Mouse (Mus musculus): ENCODE measurements around the gene Haus3.

Gene Haus3

DNA sequence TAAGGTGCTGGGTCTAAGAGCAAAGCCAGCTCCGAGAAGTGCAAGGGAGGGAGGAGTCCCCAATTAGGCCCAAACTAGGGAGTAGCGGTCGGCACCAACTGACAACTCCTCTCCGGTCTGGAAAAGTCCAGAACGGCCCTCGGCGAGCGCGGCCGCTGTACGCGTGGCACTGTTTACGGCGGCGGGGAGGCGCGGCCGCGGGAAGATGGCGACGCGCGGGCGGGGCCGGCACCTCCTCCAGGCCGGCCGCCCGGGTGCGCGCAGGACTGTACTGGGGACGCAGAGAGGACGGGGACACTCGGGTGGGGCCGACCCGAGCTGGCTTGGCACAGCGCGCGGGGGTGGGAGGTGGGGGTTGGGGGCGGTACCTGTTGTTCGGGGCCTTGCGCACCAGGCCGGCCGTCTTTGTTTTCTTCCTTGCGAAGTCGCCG is 17.6 kb upstream of the Haus3 start:
- DNase-seq (ENCODE audit: low read depth in 2 of 2, low spot score in 2 of 2): no peak

DNA sequence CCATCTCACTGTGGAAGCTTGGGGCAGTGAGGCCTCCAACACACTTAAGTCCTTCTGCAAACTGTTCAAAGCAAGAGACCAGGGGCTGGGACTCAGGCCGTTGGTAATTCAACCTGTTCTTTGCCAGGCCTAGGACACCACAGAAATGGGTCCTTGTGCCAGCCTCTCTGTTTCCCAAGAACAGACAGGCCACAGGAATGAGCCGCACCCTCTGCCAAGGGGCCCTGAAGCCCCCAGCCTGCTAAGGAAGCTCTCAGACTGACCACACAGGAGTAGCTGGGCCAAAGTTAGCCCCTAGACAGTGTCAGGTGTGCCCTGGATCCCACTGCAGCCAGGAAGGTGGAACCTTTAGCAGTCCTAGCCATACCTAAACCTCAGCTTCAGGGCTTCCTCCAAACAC is 17.1 kb upstream of the Haus3 start:
- no peak for DNase-seq (ENCODE audit: low read depth in 2 of 2, low spot score in 2 of 2)

DNA sequence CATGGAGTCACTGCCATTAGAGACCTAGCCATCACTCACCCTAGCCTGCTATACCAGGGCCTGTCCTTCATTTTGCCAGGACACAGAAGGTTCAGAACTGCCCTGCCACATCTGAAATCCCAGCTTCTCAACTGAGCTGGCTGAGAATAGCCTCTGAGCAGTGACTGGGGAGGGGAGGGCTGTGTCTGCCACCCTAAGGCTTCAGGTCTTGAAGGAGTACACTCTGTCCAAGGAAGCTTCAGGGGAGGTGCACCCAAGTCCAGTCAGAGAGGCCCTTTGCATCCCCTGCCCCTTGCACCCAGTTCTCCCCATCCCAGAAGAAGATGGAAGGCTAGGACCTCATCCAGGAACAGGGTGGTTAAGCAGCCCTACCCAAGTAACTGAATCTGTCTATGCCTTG is 16.5 kb upstream of the Haus3 start:
- no peak for DNase-seq (ENCODE audit: low read depth in 2 of 2, low spot score in 2 of 2)

DNA sequence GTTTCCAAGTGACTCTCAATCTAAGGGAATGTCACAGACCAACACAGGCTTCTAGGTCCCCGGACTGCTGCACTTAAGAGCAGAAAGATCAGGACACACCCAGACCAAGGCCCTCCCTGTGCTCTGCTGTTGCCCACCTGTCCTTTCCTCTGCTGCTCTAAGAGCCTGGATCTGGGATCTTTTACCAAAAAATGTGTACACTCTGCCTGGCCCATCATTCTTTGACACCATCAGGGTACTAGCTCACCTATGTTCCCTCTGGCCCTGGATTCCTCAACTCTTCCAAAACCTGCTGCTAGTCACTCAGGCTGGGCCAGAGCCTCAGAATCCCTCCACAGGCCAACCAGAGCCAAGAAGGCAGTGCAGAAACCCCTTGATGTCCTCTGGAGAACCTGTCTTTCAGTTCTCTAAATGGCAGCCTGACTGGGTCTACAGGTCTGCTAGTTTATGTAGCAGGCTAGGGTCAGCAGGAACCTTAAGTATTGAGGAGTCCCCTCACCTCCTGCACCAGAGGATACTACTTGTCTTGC is 15.8 kb upstream of the Haus3 start:
- DNase-seq (ENCODE audit: low read depth in 2 of 2, low spot score in 2 of 2): no peak

DNA sequence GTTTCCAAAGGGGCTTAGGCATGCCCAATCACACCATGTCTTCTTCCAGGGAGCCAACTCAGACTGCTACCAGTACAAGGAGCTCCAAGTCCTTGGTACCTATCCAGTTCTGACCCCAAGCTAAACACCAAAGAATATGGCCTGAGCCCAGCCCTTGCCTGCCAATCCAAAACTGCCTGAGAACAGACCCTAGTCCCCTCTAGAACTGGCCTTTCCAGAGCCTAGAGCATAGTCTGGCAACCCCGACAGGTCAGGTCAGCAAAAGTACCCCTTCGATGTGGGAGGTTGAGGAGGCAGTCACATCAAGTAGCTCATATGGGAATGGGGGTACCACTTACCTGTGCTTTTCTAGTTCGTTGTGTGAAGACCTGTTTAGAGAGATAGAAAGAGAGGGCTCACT is 14.6 kb upstream of the Haus3 start:
- no peak for DNase-seq (ENCODE audit: low read depth in 2 of 2, low spot score in 2 of 2)

DNA sequence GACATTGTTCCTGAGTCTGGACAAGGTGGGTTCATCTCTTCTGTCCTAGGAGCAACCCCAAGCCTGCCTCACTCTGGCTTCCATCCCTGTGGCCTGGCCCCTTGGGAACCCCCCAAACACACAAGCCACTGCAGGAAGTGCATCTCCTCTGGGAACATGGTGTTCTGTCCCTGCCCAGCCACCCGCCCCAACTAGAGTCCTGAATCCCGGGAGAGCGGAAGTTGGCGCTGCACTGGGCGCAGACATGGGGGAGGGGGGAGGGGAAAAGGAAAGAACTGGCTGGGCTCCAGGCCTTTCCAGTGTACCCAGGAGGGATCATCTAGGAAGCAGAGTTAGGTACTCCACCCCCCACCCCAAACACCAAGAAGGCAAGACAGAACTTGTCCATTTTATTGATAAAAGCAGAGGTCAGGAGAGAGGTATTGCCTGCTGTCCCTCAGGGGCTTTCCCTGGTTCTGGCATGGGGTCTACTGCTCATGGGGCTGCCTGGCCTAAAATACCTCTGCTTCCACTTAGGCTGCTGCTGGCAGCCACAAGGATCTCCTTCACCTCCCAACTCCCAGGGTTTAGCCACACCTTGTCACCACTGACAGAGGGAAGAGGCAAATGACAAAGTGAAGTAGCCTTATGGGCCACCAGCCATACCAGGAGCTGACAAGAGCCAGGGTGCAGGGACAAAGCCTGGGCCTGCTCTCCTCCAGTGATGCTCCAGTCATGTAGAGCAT is 14.0 kb upstream of the Haus3 start:
- DNase-seq (ENCODE audit: low read depth in 2 of 2, low spot score in 2 of 2): no peak

DNA sequence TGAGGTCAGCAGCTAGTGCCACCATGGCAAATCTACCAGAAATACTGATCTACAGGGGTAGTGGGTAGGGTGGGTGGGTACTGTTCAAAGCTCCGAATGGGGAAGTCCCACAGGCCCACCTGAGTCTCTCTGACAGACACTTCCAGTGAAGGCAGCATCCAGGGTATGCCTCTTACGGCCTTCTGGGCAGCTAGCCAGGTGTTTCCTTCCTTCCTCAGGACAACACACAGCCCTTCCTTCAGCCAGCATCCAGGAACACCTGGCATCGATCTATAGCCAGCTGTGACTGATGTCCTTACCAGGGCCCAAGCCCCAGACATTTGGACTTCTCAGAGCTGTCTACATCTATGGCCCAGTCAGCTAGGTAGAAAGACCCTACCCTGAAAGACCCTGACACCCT is 13.2 kb upstream of the Haus3 start:
- DNase-seq (ENCODE audit: low read depth in 2 of 2, low spot score in 2 of 2): no peak

DNA sequence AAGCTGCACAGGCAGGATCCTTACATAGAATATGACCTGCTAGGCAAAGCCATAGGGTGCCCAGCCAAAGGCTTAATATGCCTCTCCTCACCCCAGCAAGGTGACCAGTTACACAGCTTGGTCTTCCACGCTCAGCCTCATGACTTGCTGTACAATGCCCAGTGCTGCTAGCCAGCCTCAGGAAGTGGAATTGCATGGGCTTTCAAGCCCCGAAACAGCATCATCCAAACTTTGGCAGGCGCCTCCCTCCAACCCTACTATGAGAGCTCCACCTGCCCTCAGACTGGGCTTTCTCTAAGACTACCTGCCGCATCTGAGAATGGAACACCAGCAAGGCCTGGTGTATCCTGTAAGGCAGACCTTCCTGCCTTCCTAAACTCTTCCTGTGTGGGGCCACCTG is 8.5 kb upstream of the Haus3 start:
- no peak for DNase-seq (ENCODE audit: low read depth in 2 of 2, low spot score in 2 of 2)

DNA sequence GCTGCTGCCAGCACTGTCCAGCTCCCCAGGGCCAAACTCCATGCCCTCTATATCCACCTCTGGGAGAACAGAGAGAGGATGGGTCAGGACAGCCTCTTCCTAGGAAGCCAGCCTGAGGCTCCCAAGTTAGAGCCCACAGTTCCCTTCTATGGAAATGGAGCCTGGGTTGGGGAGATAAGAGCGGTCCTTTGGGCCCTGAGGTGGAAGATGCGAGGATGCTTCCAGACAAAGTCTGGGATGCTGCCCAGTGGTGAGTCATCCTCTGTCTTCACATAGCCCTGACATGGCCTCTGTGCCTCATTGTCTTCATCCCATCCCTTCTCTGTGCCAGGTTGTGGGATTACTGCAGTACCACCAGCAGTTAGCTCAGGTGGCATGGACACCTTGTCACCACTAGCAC is 7.8 kb upstream of the Haus3 start:
- DNase-seq (ENCODE audit: low read depth in 2 of 2, low spot score in 2 of 2): no peak

DNA sequence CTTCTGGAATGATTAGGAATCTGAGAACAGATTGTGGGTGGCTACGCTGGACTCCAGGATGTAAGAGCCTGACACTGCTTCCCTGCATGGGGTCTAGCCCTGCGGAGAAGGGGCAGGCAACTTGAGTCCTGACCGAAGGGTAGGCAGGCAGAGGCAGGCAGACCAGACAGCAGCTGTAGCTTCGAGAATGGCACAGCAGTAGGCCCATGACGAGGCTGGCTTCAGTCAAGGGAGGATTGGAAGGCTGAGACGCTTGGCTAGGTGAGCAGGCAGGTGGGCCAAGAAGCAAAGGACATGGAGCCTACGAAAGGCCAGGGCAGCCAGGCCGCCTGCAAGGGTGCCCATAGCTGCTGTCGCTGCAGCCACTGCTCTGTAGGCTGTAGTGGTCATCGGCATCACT is 7.4 kb upstream of the Haus3 start:
- DNase-seq (ENCODE audit: low read depth in 2 of 2, low spot score in 2 of 2): no peak

DNA sequence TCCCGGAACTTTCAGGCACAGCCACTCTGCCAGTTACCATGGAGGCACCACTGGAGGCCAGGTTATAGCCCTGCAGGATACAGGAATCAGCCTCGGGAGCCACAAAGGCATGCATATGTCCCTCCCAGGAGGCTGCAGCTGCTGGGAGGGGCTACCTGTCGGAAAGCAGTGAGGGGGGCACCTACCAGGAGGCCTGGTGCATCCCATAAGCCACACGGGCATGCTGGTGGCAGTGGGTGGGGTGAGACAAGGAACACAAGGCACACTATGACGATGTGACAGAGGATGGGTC is 6.0 kb upstream of the Haus3 start:
- DNase-seq (ENCODE audit: low read depth in 2 of 2, low spot score in 2 of 2): no peak

DNA sequence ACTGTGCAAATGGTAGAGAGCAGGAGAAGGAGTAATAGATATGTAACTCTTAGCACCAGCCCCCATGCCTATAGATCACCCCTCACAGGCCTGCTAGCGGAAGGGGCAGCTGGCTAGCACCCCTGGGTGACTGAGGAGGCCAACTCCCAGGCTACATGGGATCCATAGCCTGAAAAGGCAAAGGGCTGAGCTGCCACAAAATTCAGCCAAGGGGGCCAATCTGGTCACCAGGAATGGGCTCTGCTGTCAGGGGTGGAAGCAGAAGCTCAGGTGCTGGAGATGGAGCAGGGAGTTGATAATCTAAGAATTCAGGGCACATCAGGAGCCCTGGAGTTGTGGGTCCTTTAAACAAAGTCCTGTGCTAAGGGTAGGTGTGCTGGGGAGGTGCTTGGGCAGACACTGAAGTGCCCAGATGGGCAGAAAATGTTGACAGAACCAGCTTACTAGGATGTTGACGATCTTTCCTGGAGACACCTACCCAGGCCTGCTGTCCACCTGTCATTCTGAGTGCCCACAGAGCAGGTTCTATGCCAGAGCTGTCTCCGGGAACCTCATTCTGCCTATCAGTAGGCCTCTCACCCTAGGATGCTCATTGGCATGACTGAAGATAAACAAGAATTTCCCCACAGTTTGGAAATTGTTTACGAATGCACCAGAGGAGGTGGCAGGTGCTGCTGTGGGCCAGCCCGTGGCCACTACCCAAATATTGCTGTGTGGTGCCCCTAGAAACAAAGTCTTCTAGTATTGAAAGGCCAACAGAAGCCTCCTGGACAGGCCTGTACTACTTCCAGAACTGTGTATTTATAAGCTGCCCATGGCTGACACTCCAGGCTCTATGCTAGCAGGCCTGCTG is 5.4 kb upstream of the Haus3 start:
- DNase-seq (ENCODE audit: low read depth in 2 of 2, low spot score in 2 of 2): no peak

DNA sequence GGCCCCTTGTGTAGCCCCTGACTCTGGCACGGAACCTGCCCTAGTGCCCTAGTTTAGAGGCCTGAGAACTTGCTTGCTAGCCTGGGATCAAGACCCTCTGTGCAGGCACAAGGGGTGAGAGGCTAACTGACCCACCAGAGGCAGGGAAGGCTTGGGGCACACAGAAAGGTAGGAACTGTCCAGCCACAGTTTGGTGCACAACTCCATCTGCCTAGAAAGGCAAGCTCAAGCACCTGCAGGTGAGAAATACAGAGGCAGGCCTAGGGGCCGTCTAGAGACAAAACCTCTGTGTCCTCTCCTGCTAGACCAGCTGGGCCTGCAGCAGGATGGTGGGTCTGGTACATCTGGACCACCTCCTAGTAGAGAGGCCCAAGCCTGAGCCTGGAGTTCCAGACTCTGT is 4.7 kb upstream of the Haus3 start:
- DNase-seq (ENCODE audit: low read depth in 2 of 2, low spot score in 2 of 2): no peak

DNA sequence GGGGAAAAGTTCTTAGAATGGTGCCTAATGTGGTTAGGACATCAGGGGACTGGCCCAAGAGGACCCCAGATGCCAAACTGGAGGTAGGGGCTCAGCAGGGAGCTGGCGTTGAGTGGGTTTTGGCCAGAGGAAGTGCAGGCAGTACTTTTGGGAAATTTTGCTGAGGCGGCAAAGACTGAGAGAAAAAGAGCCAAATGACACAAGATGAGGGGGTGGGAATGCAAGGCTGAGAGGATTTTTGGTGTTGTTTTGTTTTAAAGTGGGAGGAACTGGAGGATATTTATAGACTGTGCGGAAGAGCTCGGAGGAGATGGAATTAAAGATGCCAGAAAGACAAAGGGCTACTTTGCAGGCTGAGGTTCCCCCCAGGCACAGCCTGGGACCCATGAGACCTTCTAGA is 1.4 kb upstream of the Haus3 start:
- DNase-seq (ENCODE audit: low read depth in 2 of 2, low spot score in 2 of 2): no peak

DNA sequence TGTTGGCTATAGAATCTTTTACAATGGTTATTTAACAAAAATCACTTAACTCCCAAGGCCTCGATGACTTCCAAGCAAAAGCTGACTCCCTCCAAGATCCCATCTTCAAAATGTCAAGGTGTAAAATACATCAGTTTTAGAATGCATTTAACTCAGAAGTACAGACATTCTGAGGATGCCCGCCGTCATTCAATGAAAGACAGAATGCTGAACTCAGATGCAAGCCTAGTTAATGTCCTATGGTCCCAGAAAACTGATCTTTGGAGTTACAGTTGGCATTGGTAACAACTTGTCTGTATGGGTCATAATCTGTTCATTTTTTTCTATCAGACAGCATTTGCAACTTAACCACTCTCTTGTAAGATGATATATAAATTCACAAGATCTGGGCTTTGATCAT is 627 bp upstream of the Haus3 start:
- DNase-seq (ENCODE audit: low read depth in 2 of 2, low spot score in 2 of 2): no peak

DNA sequence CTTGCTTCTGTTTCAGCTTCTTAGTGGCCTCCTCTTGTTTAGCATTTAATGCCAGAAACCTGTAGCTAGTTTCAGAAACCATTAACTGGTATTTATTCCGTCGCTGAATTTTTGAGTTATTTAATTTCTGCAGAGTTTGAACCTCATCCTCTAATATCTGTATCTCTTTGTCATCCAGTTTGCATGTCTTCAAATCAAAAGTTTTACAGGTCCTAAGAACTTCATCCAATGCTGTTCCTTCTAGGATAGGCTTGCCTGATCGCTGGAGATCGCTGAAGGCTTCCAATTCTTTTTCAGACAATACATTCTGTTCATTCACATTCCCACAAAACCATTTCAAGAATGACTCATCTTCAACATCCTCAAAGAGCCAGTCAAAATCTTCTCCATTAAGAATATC is 1.5 kb downstream of the Haus3 start:
- DNase-seq (ENCODE audit: low read depth in 2 of 2, low spot score in 2 of 2): no peak

DNA sequence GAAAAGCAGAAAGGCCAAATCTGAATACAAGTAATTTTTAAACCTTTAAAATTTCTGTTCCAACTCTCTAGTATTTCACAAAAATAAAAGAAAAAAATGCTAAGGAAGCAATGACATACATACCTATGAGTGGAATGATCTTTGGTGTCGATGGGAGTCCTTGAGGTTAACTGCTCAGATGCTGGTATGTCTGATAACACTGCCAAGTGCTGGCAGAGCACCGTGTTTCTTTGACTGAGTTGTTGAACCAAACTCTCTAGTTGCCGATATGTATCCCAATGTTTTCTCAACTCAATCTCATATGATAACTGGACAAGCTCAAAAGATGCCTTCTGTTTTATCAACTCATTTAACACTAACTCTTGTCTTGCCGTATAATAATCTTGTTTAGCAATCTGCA is 3.5 kb downstream of the Haus3 start:
- no peak for DNase-seq (ENCODE audit: low read depth in 2 of 2, low spot score in 2 of 2)

DNA sequence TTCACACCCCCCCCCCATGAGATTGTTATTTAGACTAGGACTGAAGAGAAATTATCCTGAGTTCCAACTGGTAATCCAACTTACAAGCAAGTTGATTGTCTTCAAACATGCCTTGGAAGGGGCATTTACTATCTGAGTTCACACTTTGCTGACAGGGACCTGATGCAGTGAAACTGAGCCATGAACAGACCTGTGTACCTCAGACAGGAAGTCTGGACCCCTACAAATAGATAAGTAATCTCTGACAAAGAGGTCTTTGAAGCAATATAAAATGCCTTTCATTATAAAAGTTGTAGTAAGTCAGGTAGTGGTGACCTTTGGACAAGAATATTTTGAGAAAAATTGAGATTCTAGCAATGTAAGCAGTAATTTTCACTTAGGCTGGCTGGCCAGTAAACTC is 20.9 kb downstream of the Haus3 start:
- DNase-seq (ENCODE audit: low read depth in 2 of 2, low spot score in 2 of 2): no peak

DNA sequence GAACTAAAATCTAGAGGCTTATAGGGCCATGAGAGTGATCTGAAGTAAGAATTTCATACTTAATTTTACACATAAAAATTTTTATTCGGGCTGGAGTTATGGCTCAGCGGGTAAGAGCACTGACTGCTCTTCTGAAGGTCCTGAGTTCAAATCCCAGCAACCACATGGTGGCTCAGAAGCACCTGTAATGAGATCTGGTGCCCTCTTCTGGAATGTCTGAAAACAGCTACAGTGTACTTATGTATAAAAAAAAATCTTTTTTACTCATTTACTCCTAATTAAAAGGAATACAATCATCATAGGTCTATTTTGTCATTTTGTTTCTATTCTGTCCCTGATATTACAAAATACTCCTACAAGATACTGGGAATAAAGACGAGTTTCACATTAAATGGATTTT is 21.8 kb downstream of the Haus3 start:
- no peak for DNase-seq (ENCODE audit: low read depth in 2 of 2, low spot score in 2 of 2)

DNA sequence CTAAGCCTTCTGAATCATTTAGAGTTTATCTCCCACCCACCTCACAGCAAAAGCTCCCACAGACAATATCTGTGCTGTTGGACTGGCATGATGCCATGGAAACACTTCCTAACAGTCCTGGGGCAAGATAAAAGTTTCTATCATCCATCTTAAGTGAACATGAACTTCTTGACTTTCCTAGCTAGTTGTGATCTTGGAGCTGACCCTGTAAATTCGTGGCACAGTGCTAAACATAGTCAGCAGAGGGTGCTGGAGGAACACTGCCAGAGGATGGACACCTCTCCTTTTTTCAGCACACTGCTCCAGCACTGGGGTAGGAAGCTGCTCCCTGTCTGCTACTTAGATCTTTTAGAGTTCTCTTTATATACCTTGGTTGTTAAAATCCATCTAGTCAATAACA is 29.6 kb downstream of the Haus3 start:
- DNase-seq (ENCODE audit: low read depth in 2 of 2, low spot score in 2 of 2): peak in 1 of 2 experiments; percentile 6

DNA sequence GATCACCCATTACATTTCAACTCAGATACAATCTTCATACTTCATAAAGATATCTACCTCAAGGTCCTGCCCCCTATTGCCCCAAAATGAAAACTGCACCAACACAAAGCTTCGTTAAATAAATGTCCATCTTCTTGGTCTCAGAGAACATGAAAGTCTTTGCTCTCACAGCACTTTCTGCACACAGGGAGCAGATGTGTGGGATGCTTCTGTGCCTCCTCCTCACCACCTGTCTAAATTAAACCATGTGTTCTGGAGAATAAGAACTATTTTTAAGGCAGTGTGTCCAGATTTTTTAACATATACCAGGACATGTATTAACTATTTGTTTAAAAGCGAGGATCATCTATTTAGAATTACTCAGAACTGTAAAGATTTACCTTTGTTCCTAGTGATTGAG is 36.6 kb downstream of the Haus3 start:
- no peak for DNase-seq (ENCODE audit: low read depth in 2 of 2, low spot score in 2 of 2)

DNA sequence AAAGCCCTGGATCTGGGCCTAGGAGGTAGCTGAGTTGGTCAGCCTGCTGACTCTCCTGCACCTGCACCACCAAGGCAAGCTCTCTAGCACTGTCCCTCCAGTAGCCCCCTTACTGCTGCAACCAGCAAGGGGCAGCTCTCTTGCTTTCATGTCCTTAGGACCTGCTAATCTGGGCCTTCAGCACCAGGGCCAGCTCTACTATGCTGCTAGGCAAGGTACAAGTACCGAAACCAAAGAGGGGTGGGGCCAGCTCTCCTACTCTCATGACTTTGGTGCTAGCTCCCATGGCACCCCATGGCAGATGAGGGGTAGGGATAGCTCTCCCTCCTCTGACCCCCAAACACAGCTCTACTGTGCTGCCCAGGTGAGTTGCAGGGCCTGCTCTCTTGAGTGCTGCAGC is 45.2 kb downstream of the Haus3 start:
- no peak for DNase-seq (ENCODE audit: low read depth in 2 of 2, low spot score in 2 of 2)
